Mouse (Mus musculus) neural tube, embryonic 12.5 days (tissue): ENCODE data around the gene Prkag1. TPM values are rescaled to one million over a fixed set of nuclear protein-coding genes. Genes with fewer than 3 reads are reported as not detected.
"Not testable (repeated sequence)": the region's sequence is repeated elsewhere in the genome, so short reads cannot be mapped to it uniquely, and the experiment has no call there.

Experiments used
- ATAC-seq: fragments of 200-750 bp; cut with Nextera tagmentation; 2 replicates; pipeline ENCODE4 v1.8.0; 2017; ENCODE audit warnings: low read depth, mild to moderate bottlenecking, moderate TSS enrichment, moderate library complexity; ENCODE audit not compliant: low FRiP score
- H3K27ac ChIP-seq: fragments of 300-500 bp; sonication (generic); 2 replicates; pipeline ENCODE4 v1.5.1; 2016
- H3K27me3 ChIP-seq: fragments of 300-500 bp; sonication (generic); replicated peaks from 2 replicates; pipeline ENCODE4 v1.6.1; 2016; ENCODE audit warnings: mild to moderate bottlenecking
- H3K36me3 ChIP-seq: fragments of 300-500 bp; sonication (generic); 2 replicates; pipeline ENCODE4 v1.6.1; 2016; ENCODE audit warnings: mild to moderate bottlenecking
- H3K4me1 ChIP-seq: fragments of 300-500 bp; sonication (generic); 2 replicates; pipeline ENCODE4 v1.6.1; 2016
- H3K4me2 ChIP-seq: fragments of 300-500 bp; sonication (generic); replicated peaks from 2 replicates; pipeline ENCODE4 v1.6.1; 2016; ENCODE audit warnings: mild to moderate bottlenecking
- H3K4me3 ChIP-seq: fragments of 300-500 bp; sonication (generic); 2 replicates; pipeline ENCODE4 v1.5.1; 2016
- H3K9ac ChIP-seq: fragments of 300-500 bp; sonication (generic); 2 replicates; pipeline ENCODE4 v1.6.1; 2016; ENCODE audit warnings: mild to moderate bottlenecking
- H3K9me3 ChIP-seq: fragments of 300-500 bp; sonication (generic); 2 replicates; pipeline ENCODE4 v1.6.1; 2016; ENCODE audit warnings: mild to moderate bottlenecking
- whole genome bisulfite sequencing: fragments of 180-500 bp; shearing (Covaris S2); methylation state at CpG from one replicate; pipeline ENCODE4 v1.1.7; 2016; 5-methylcytosine and 5-hydroxymethylcytosine counted together
- polyA plus RNA-seq: library from polyadenylated mRNA; unstranded; fragments of >200 nt; fragmentation: Nextera tagmentation; extraction: Ambion mirVana; gene quantifications from 2 replicates; pipeline ENCODE4 v1.2.1, GENCODE M21; 2016

Gene Prkag1
- polyA plus RNA-seq, 1 experiment from 2014 or later = 79.2 TPM

- no peak for ATAC-seq
- Histone ChIP-seq H3K4me3 (no peak overlapping the region), H3K27ac (no peak overlapping the region), H3K4me1 (peaks cover 10% of the 10 kb centered on the region; the same call in 1 of the 2 replicates), H3K9me3 (no peaks in the 10 kb centered on the region), H3K9ac (no peak overlapping the region), H3K36me3 (peaks cover 44% of the 10 kb centered on the region), H3K4me2 (peak overlapping the region; percentile 75), H3K27me3 (no peaks in the 10 kb centered on the region)
- whole genome bisulfite sequencing = 63% methylated on average over 12 of the region's 12 CpGs
Observed at GRCm38 (mm10) chr15:98832161-98833058, 1.1 kb upstream of the Prkag1 start.

GRCm38 (mm10) chr15:98831684-98832035, 339 bp upstream of the Prkag1 start:
- H3K36me3 ChIP-seq = peaks cover 37% of the 10 kb centered on the region
- H3K4me3 ChIP-seq = peak overlapping the region; percentile 65
- no peaks in the 10 kb centered on the region for H3K9me3 ChIP-seq
- H3K27me3 ChIP-seq = no peaks in the 10 kb centered on the region
- H3K9ac ChIP-seq = peak overlapping the region; percentile 79; the same call in 1 of the 2 replicates
- peak overlapping the region; percentile 75 for H3K4me2 ChIP-seq
- H3K4me1 ChIP-seq = peaks cover 10% of the 10 kb centered on the region; the same call in 1 of the 2 replicates
- 0 out of 2 replicates have a peak overlapping the region, but pooled peaks have one; percentile 9 for H3K27ac ChIP-seq
- ATAC-seq = peak; percentile 45; the same call in 1 of the 2 replicates
- WGBS = 13% methylated on average over 9 of the region's 9 CpGs

- Histone ChIP-seq H3K9me3 (no peaks in the 10 kb centered on the region), H3K27ac (no peak overlapping the region), H3K36me3 (peaks cover 21% of the 10 kb centered on the region), H3K4me2 (no peak overlapping the region), H3K4me3 (no peak overlapping the region), H3K4me1 (peaks cover 10% of the 10 kb centered on the region; the same call in 1 of the 2 replicates), H3K27me3 (no peaks in the 10 kb centered on the region), H3K9ac (no peak overlapping the region)
- no peak for ATAC-seq
- 92% methylated on average over 7 of the region's 7 CpGs for WGBS
Observed at GRCm38 (mm10) chr15:98827611-98828011, 3.7 kb downstream of the Prkag1 start.

- H3K27me3 ChIP-seq = no peaks in the 10 kb centered on the region
- no peak overlapping the region for H3K9ac ChIP-seq
- ATAC-seq = no peak
- H3K36me3 ChIP-seq = peaks cover 31% of the 10 kb centered on the region
- H3K4me3 ChIP-seq = no peak overlapping the region
- H3K4me2 ChIP-seq = no peak overlapping the region
- no peak overlapping the region for H3K27ac ChIP-seq
- 68% methylated on average over 3 of the region's 3 CpGs for WGBS
- no peaks in the 10 kb centered on the region for H3K4me1 ChIP-seq
- H3K9me3 ChIP-seq = no peaks in the 10 kb centered on the region
Observed at GRCm38 (mm10) chr15:98823434-98823833, 7.9 kb downstream of the Prkag1 start.

GRCm38 (mm10) chr15:98822147-98822546, 9.2 kb downstream of the Prkag1 start:
- Histone ChIP-seq H3K4me3 (no peak overlapping the region), H3K9ac (no peak overlapping the region), H3K27me3 (no peaks in the 10 kb centered on the region), H3K27ac (no peak overlapping the region), H3K4me1 (no peaks in the 10 kb centered on the region), H3K36me3 (peaks cover 31% of the 10 kb centered on the region), H3K4me2 (no peak overlapping the region), H3K9me3 (no peaks in the 10 kb centered on the region)
- no peak for ATAC-seq
- 94% methylated on average over 5 of the region's 5 CpGs for WGBS

- 26% methylated on average over 10 of the region's 10 CpGs for WGBS
- ATAC-seq = no peak
- Histone ChIP-seq H3K4me1 (no peaks in the 10 kb centered on the region), H3K4me3 (no peak overlapping the region), H3K27ac (no peak overlapping the region), H3K9me3 (no peaks in the 10 kb centered on the region), H3K36me3 (peaks cover 37% of the 10 kb centered on the region), H3K4me2 (no peak overlapping the region), H3K27me3 (no peaks in the 10 kb centered on the region), H3K9ac (no peak overlapping the region)
Observed at GRCm38 (mm10) chr15:98821403-98821802, 9.9 kb downstream of the Prkag1 start.

- Histone ChIP-seq H3K27me3 (no peaks in the 10 kb centered on the region), H3K9me3 (no peaks in the 10 kb centered on the region), H3K4me3 (no peak overlapping the region), H3K4me2 (no peak overlapping the region), H3K9ac (no peak overlapping the region), H3K36me3 (peaks cover 37% of the 10 kb centered on the region), H3K27ac (no peak overlapping the region), H3K4me1 (no peaks in the 10 kb centered on the region)
- WGBS = 90% methylated on average over 4 of the region's 4 CpGs
- no peak for ATAC-seq
Observed at GRCm38 (mm10) chr15:98820937-98821336, 10.4 kb downstream of the Prkag1 start.

- H3K9me3 ChIP-seq = no peaks in the 10 kb centered on the region
- H3K27me3 ChIP-seq = no peaks in the 10 kb centered on the region
- H3K4me2 ChIP-seq = no peak overlapping the region
- 93% methylated on average over 7 of the region's 7 CpGs for WGBS
- H3K27ac ChIP-seq = no peak overlapping the region
- H3K4me1 ChIP-seq = no peaks in the 10 kb centered on the region
- no peak for ATAC-seq
- no peak overlapping the region for H3K9ac ChIP-seq
- H3K36me3 ChIP-seq = peaks cover 40% of the 10 kb centered on the region
- no peak overlapping the region for H3K4me3 ChIP-seq
Observed at GRCm38 (mm10) chr15:98818171-98818570, 13.2 kb downstream of the Prkag1 start.

- ATAC-seq = no peak
- Histone ChIP-seq H3K9ac (no peak overlapping the region), H3K27me3 (peaks cover 27% of the 10 kb centered on the region), H3K4me2 (no peak overlapping the region), H3K36me3 (peaks cover 46% of the 10 kb centered on the region), H3K9me3 (no peaks in the 10 kb centered on the region), H3K4me3 (no peak overlapping the region), H3K27ac (no peak overlapping the region), H3K4me1 (peaks cover 12% of the 10 kb centered on the region)
- WGBS = 88% methylated on average over 20 of the region's 20 CpGs
Observed at GRCm38 (mm10) chr15:98812741-98813424, 18.4 kb downstream of the Prkag1 start.

- 72% methylated on average over 6 of the region's 6 CpGs for WGBS
- not testable (repeated sequence) for H3K9ac ChIP-seq, H3K9me3 ChIP-seq, H3K4me3 ChIP-seq, H3K4me2 ChIP-seq, ATAC-seq, H3K27ac ChIP-seq
- peaks cover 53% of the 10 kb centered on the region for H3K27me3 ChIP-seq
- H3K4me1 ChIP-seq = peaks cover 38% of the 10 kb centered on the region
- peaks cover 34% of the 10 kb centered on the region for H3K36me3 ChIP-seq
Observed at GRCm38 (mm10) chr15:98810212-98810611, 21.1 kb downstream of the Prkag1 start.

- WGBS = 36% methylated on average over 3 of the region's 3 CpGs
- peaks cover 28% of the 10 kb centered on the region for H3K36me3 ChIP-seq
- peaks cover 42% of the 10 kb centered on the region for H3K4me1 ChIP-seq
- H3K4me2 ChIP-seq = peak within 1 kb of the TSS; percentile 69
- H3K9ac ChIP-seq = no peak within 1 kb of the TSS
- no peaks in the 10 kb centered on the region for H3K9me3 ChIP-seq
- no peak within 1 kb of the TSS for H3K27ac ChIP-seq
- no peak for ATAC-seq
- 0 out of 2 replicates have a peak within 1 kb of the TSS, but pooled peaks have one; percentile 40 for H3K4me3 ChIP-seq
- H3K27me3 ChIP-seq = peaks cover 61% of the 10 kb centered on the region
Observed at GRCm38 (mm10) chr15:98809390-98809789, 21.9 kb downstream of the Prkag1 start, which contains the start of gene Ddn. Ddn (minus strand) TSS chr15:98809490.

GRCm38 (mm10) chr15:98808651-98809134, 22.6 kb downstream of the Prkag1 start:
- Histone ChIP-seq H3K27me3 (peaks cover 68% of the 10 kb centered on the region), H3K4me1 (peaks cover 42% of the 10 kb centered on the region), H3K36me3 (peaks cover 22% of the 10 kb centered on the region), H3K4me3 (no peak overlapping the region), H3K4me2 (peak overlapping the region; percentile 69), H3K9me3 (no peaks in the 10 kb centered on the region), H3K27ac (no peak overlapping the region), H3K9ac (no peak overlapping the region)
- no peak for ATAC-seq
- WGBS = 3% methylated on average over 6 of the region's 6 CpGs
